Mouse (Mus musculus): ENCODE data around the gene Gng7.

GRCm38 (mm10) chr10:80933421-80933979, 81.2 kb downstream of the Gng7 start:
- TF ChIP-seq CTCF (IDR thresholded peaks at IDR 0.05; ENCODE audit: low read depth) (no peak), EP300 (IDR thresholded peaks at IDR 0.05; ENCODE audit: low read depth) (no peak)
